Mouse (Mus musculus): ENCODE data around the gene Rbfox1.

GRCm38 (mm10) chr16:7040691-7041090 lies 1155.5 kb downstream of the Rbfox1 start:
- TF ChIP-seq CTCF (IDR thresholded peaks at IDR 0.05; ENCODE audit: borderline replicate concordance, control insufficient read depth, extremely low read depth, insufficient read depth, low read length, poor library complexity) (no peak), POLR2A (IDR thresholded peaks at IDR 0.05; ENCODE audit: control insufficient read depth, extremely low read depth, insufficient read depth, low read length, poor library complexity) (no peak)

Data from thymus, adult 2 months (tissue).